Mouse (Mus musculus) kidney, postnatal 0 days (tissue): Measurements from ENCODE around the gene Tgif1. TPM values are rescaled to one million over a fixed set of nuclear protein-coding genes. Genes with fewer than 3 reads are reported as not detected.
A peak's percentile ranks its signal among the peaks of the same experiment; 100 is the strongest.

Experiments
- ATAC-seq: fragments of 200-750 bp; cut with Nextera tagmentation; replicated peaks from 2 replicates; pipeline ENCODE4 v1.8.0; 2017; ENCODE audit warnings: low read depth, moderate number of reproducible peaks, moderate TSS enrichment, moderate library complexity; ENCODE audit not compliant: low FRiP score
- DNase-seq: peaks from one replicate; pipeline ENCODE4 v3.0.0-alpha.2; 2016; ENCODE audit warnings: low spot score
- H3K27ac ChIP-seq: fragments of 300-500 bp; sonication (generic); 2 replicates; pipeline ENCODE4 v1.5.1; 2014; ENCODE audit warnings: mild to moderate bottlenecking
- H3K27me3 ChIP-seq: fragments of 300-500 bp; sonication (generic); 2 replicates; pipeline ENCODE4 v1.6.1; 2014; ENCODE audit warnings: low read length, mixed read lengths; ENCODE audit not compliant: insufficient read depth
- H3K36me3 ChIP-seq: fragments of 300-500 bp; sonication (generic); 2 replicates; pipeline ENCODE4 v1.6.1; 2014; ENCODE audit warnings: low read length, mixed read lengths; ENCODE audit not compliant: insufficient read depth
- H3K4me1 ChIP-seq: fragments of 300-500 bp; sonication (generic); replicated peaks from 2 replicates; pipeline ENCODE4 v1.6.1; 2014; ENCODE audit warnings: antibody characterized with exemption, low read length, mixed read lengths; ENCODE audit not compliant: insufficient read depth
- H3K4me2 ChIP-seq: fragments of 300-500 bp; sonication (generic); 2 replicates; pipeline ENCODE4 v1.6.1; 2014; ENCODE audit warnings: mild to moderate bottlenecking, low read length, moderate library complexity, mixed read lengths
- H3K4me3 ChIP-seq: fragments of 300-500 bp; sonication (generic); replicated peaks from 2 replicates; pipeline ENCODE4 v1.5.1; 2014; ENCODE audit warnings: low read depth, low read length
- H3K9ac ChIP-seq: fragments of 300-500 bp; sonication (generic); 2 replicates; pipeline ENCODE4 v1.6.1; 2014; ENCODE audit warnings: low read depth, low read length
- H3K9me3 ChIP-seq: fragments of 300-500 bp; sonication (generic); replicated peaks from 2 replicates; pipeline ENCODE4 v1.6.1; 2016; ENCODE audit warnings: low read length, inconsistent platforms, mixed read lengths
- CTCF ChIP-seq: IDR thresholded peaks from 2 replicates; pipeline ENCODE4 v1.5.1; 2016; ENCODE audit warnings: antibody characterized with exemption, low read depth, mild to moderate bottlenecking, moderate library complexity
- WGBS: fragments of 180-500 bp; shearing (Covaris S2); extraction: QIAGEN DNeasy Blood & Tissue Kit; methylation state at CpG from one replicate; pipeline ENCODE4 v1.1.7; 2014; 5-methylcytosine and 5-hydroxymethylcytosine counted together
- polyA plus RNA-seq: library from polyadenylated mRNA; unstranded; fragments of >200 nt; fragmentation: Nextera tagmentation; extraction: Ambion mirVana; gene quantifications from 2 replicates; pipeline ENCODE4 v1.2.1, GENCODE M21; 2015

The Tgif1 gene
- polyA plus RNA-seq, 1 experiment from 2014 or later: 74.9 TPM

DNA sequence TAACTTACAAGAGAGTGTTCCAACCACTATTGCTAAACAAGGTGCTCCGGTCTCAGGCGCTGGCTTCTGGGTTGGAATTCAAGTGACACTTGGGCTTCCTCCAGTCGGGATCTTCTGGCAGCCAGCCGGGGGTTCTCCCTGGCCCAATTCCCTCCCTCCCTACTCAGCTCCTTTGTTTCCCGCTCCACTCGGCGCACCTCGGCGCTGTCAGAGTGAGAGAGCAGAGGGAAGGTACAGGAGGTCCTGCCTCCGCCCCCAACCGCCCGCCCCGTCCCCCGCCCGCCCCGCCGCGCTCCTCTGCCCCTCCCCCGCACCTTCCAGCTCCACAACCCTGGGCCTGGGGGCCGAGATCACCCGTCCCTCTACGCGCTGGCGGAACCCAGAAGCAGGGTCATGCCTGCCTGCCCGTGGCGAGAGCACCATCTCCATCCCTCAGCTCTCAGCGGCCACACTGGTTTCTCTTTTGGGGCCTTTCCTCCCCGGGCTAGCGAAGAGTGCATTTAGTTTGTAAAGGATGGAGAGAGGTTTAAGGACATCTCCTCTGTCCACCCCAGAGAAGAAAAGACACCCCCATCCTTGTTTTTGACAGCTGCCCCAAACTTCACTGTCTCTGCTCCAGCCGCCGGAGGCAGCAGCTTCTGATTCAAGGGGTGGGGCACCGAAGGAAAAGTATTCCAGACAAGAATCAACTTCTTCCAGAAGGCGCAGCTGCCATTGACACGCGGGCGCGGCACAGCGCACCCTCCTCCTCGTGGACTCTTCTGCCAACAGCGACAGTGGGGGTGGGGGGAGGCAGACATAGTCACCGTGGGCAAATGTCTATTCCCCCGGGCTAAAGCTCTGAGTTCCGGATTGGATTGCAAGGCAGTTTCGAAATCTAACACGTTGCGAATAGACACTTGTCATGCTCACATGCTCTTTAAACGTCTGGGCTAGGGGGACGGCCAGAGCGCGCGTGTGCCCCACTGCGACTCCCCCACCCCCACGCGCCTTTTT is 2.1 kb downstream of the Tgif1 start:
- DNase-seq: peak; percentile 89
- Histone ChIP-seq H3K27ac (peak overlapping the region; percentile 99), H3K4me2 (peak overlapping the region; percentile 81), H3K4me3 (peak overlapping the region; percentile 89), H3K27me3 (no peaks in the 10 kb centered on the region), H3K9ac (peak overlapping the region; percentile 88), H3K4me1 (peaks cover 6% of the 10 kb centered on the region), H3K9me3 (no peaks in the 10 kb centered on the region), H3K36me3 (no peaks in the 10 kb centered on the region)
- ATAC-seq: peak; percentile 57
- WGBS: under 1% methylated on average over 54 of the region's 54 CpGs
- no peak for TF ChIP-seq CTCF

DNA sequence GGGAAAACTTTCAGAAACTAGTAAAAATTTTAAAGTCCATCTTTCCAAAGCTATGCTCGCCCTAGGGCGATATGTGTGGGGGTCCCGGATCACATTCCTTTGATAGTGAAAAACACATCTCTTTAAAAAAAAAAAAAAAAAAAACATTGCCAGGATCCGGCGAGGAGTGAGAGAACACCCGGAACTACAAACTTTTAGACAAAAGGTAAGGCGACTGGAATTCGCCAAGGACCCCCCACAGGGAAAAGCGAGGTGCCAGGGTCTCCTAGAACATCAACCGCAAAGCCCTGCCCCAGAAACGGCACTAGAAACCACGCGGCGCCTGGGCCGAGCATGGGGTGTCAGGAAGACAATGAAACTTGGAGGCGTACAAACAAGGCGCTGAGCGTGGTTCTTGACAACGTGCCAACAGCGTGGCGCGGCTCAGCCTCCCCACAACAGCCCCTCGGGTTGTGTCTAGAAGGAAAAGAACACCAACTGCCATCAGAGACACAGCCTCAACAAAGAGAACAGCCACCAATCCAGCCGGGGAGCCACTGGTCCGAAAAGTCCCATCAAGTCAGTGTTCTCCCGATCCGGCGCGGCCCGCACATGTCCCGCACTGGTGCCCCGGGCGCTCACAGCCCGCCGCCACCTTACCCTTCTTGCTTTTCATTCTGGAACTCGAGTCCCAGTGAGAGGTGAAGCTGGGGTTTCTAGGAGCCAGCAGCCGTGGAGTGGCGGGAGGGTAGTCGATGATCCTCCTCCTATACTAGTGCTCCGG is 2.9 kb downstream of the Tgif1 start:
- peak overlapping the region; percentile 88 for H3K9ac ChIP-seq
- peak overlapping the region; percentile 89 for H3K4me3 ChIP-seq
- H3K27me3 ChIP-seq: no peaks in the 10 kb centered on the region
- peak; percentile 77 for DNase-seq
- no peaks in the 10 kb centered on the region for H3K9me3 ChIP-seq
- WGBS: 0% methylated on average over 40 of the region's 40 CpGs
- peak overlapping the region; percentile 81 for H3K4me2 ChIP-seq
- TF ChIP-seq CTCF: no peak
- peaks cover 15% of the 10 kb centered on the region for H3K4me1 ChIP-seq
- H3K36me3 ChIP-seq: peaks cover 5% of the 10 kb centered on the region; the same call in 1 of the 2 replicates
- peak; percentile 3; the same call in 1 of the 2 replicates for ATAC-seq
- H3K27ac ChIP-seq: peak overlapping the region; percentile 99

GRCm38 (mm10) chr17:70849399-70850232 is 3.7 kb downstream of the Tgif1 start:
- Histone ChIP-seq H3K27ac (peak overlapping the region; percentile 99), H3K4me2 (peak overlapping the region; percentile 81), H3K9me3 (no peaks in the 10 kb centered on the region), H3K4me3 (peak overlapping the region; percentile 89), H3K27me3 (no peaks in the 10 kb centered on the region), H3K36me3 (peaks cover 11% of the 10 kb centered on the region; the same call in 1 of the 2 replicates), H3K9ac (peak overlapping the region; percentile 88), H3K4me1 (peaks cover 20% of the 10 kb centered on the region)
- ATAC-seq: no peak
- TF ChIP-seq CTCF: peak; percentile 50
- WGBS: under 1% methylated on average over 33 of the region's 33 CpGs
- peak; percentile 97 for DNase-seq

DNA sequence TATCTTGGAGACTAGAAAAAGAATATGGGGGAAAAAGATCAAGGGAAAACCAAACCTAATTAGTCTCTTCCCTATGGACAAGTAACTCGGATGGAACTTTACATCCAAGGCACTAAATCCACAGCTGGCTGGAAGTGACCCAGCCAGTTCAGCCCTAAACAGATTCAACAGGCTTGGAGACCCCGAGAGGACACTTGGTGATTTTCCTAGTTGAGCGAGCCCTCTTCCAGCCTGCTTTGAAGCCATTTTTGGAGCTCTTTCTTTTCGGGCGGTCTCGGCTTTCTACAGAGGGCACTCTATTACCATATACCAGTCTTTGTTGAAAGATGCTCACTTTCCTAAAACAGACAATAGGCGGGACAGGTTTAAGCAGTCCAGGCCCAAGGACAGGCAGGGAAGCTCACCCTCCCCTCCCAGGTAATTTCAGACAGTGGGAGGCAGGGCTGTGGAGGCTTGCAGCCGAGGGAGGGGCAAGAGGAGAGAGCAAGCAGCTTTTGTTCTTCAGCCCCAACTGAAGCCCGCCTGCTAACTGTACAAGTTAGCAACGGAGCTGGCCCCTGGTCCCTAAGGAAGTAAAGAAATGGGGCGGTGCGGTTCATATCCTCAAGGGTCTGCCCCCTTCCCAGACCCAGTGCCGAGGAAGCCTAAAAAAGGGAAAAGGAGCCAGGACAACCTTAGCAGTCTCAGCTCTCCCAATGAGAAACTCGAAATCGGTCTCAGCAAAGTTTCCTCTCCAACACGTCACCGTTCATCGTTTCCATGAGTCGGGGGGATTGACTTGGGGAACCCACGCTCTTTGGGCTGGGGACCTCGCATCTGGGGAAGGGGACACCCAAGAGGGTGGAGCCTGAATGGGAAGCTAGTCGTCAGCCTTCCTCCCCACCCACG is 4.6 kb downstream of the Tgif1 start:
- Histone ChIP-seq H3K27ac (peak overlapping the region; percentile 99), H3K4me1 (peaks cover 19% of the 10 kb centered on the region), H3K9me3 (no peaks in the 10 kb centered on the region), H3K9ac (peak overlapping the region; percentile 88), H3K4me2 (peak overlapping the region; percentile 81), H3K36me3 (peaks cover 15% of the 10 kb centered on the region; the same call in 1 of the 2 replicates), H3K4me3 (peak overlapping the region; percentile 89), H3K27me3 (no peaks in the 10 kb centered on the region)
- WGBS: under 1% methylated on average over 23 of the region's 23 CpGs
- ATAC-seq (peak; percentile 33), DNase-seq (peak; percentile 95)
- TF ChIP-seq CTCF: no peak
